Mouse (Mus musculus): ENCODE measurements around the gene Tmem144. TPM values are rescaled to one million over a fixed set of nuclear protein-coding genes. Genes with fewer than 3 reads are reported as not detected.

Gene Tmem144
- total and polyA plus RNA-seq, 2 experiments from 2014 or later = 1.9 to 2.4 TPM

GRCm38 (mm10) chr3:79897534-79898370, 45.2 kb upstream of the Tmem144 start:
- no peaks in the 10 kb centered on the region for H3K27me3 ChIP-seq (ENCODE audit: insufficient read depth, low read length)
- ATAC-seq (ENCODE audit: low FRiP score) = no peak
- no peaks in the 10 kb centered on the region for H3K9me3 ChIP-seq (ENCODE audit: low read length)
- H3K4me1 ChIP-seq (ENCODE audit: insufficient read depth, low read length) = peaks cover 6% of the 10 kb centered on the region; the same call in 1 of the 2 replicates
- no peak for TF ChIP-seq CTCF (IDR thresholded peaks at IDR 0.05)
- H3K27ac ChIP-seq (ENCODE audit: low read depth, low read length) = no peak overlapping the region
- no peaks in the 10 kb centered on the region for H3K36me3 ChIP-seq (ENCODE audit: insufficient read depth, low read length)
- no peak overlapping the region for H3K9ac ChIP-seq (replicated peaks; ENCODE audit: low read length, poor library complexity, severe bottlenecking)
- DNase-seq (ENCODE audit: low spot score) = peak; percentile 28
- H3K4me3 ChIP-seq (ENCODE audit: low read depth, low read length) = no peak overlapping the region
- H3K4me2 ChIP-seq (ENCODE audit: low read depth, low read length, poor library complexity, severe bottlenecking) = no peak overlapping the region
- 55% methylated on average over 13 of the region's 13 CpGs for WGBS

GRCm38 (mm10) chr3:79887966-79888365, 35.4 kb upstream of the Tmem144 start:
- DNase-seq (ENCODE audit: low spot score) (no peak), ATAC-seq (ENCODE audit: low FRiP score) (0 out of 2 replicates have a peak, but pooled peaks have one; percentile 23)
- 84% methylated on average over 2 of the region's 2 CpGs for WGBS
- Histone ChIP-seq H3K9me3 (ENCODE audit: low read length) (no peaks in the 10 kb centered on the region), H3K9ac (replicated peaks; ENCODE audit: low read length, poor library complexity, severe bottlenecking) (no peak overlapping the region), H3K4me1 (ENCODE audit: insufficient read depth, low read length) (no peaks in the 10 kb centered on the region; the same call in 1 of the 2 replicates), H3K4me3 (ENCODE audit: low read depth, low read length) (no peak overlapping the region), H3K27me3 (ENCODE audit: insufficient read depth, low read length) (no peaks in the 10 kb centered on the region), H3K4me2 (ENCODE audit: low read depth, low read length, poor library complexity, severe bottlenecking) (no peak overlapping the region), H3K36me3 (ENCODE audit: insufficient read depth, low read length) (no peaks in the 10 kb centered on the region), H3K27ac (ENCODE audit: low read depth, low read length) (no peak overlapping the region)
- no peak for TF ChIP-seq CTCF (IDR thresholded peaks at IDR 0.05)

GRCm38 (mm10) chr3:79887161-79887855, 34.7 kb upstream of the Tmem144 start:
- no peak for TF ChIP-seq CTCF (IDR thresholded peaks at IDR 0.05)
- no peaks in the 10 kb centered on the region for H3K9me3 ChIP-seq (ENCODE audit: low read length)
- no peaks in the 10 kb centered on the region; the same call in 1 of the 2 replicates for H3K4me1 ChIP-seq (ENCODE audit: insufficient read depth, low read length)
- H3K4me2 ChIP-seq (ENCODE audit: low read depth, low read length, poor library complexity, severe bottlenecking) = peak overlapping the region; percentile 4; the same call in 1 of the 2 replicates
- no peak overlapping the region for H3K4me3 ChIP-seq (ENCODE audit: low read depth, low read length)
- 36% methylated on average over 8 of the region's 8 CpGs for WGBS
- H3K27me3 ChIP-seq (ENCODE audit: insufficient read depth, low read length) = no peaks in the 10 kb centered on the region
- H3K9ac ChIP-seq (replicated peaks; ENCODE audit: low read length, poor library complexity, severe bottlenecking) = peak overlapping the region; percentile 8; the same call in 1 of the 2 replicates
- H3K36me3 ChIP-seq (ENCODE audit: insufficient read depth, low read length) = no peaks in the 10 kb centered on the region
- H3K27ac ChIP-seq (ENCODE audit: low read depth, low read length) = peak overlapping the region; percentile 59
- peak; percentile 66 for ATAC-seq (ENCODE audit: low FRiP score)
- peak; percentile 33 for DNase-seq (ENCODE audit: low spot score)

GRCm38 (mm10) chr3:79886357-79887091, 34.0 kb upstream of the Tmem144 start:
- no peak for ATAC-seq (ENCODE audit: low FRiP score)
- Histone ChIP-seq H3K4me3 (ENCODE audit: low read depth, low read length) (no peak overlapping the region), H3K27me3 (ENCODE audit: insufficient read depth, low read length) (no peaks in the 10 kb centered on the region), H3K4me1 (ENCODE audit: insufficient read depth, low read length) (no peaks in the 10 kb centered on the region; the same call in 1 of the 2 replicates), H3K27ac (ENCODE audit: low read depth, low read length) (peak overlapping the region; percentile 59), H3K9me3 (ENCODE audit: low read length) (no peaks in the 10 kb centered on the region), H3K4me2 (ENCODE audit: low read depth, low read length, poor library complexity, severe bottlenecking) (peak overlapping the region; percentile 4; the same call in 1 of the 2 replicates), H3K9ac (replicated peaks; ENCODE audit: low read length, poor library complexity, severe bottlenecking) (peak overlapping the region; percentile 8; the same call in 1 of the 2 replicates), H3K36me3 (ENCODE audit: insufficient read depth, low read length) (no peaks in the 10 kb centered on the region)
- peak; percentile 53 for TF ChIP-seq CTCF (IDR thresholded peaks at IDR 0.05)
- WGBS = 91% methylated on average over 23 of the region's 23 CpGs
- no peak for DNase-seq (ENCODE audit: low spot score)

GRCm38 (mm10) chr3:79885686-79886356, 33.2 kb upstream of the Tmem144 start:
- ATAC-seq (ENCODE audit: low FRiP score) = no peak
- TF ChIP-seq CTCF (IDR thresholded peaks at IDR 0.05) = no peak
- H3K27ac ChIP-seq (ENCODE audit: low read depth, low read length) = no peak overlapping the region

More at GRCm38 (mm10) chr3:79885686-79886356, 33.2 kb upstream of the Tmem144 start:
- WGBS = 80% methylated on average over 19 of the region's 19 CpGs
- no peak for DNase-seq (ENCODE audit: low spot score)
- no peaks in the 10 kb centered on the region for H3K36me3 ChIP-seq (ENCODE audit: insufficient read depth, low read length)
- no peaks in the 10 kb centered on the region; the same call in 1 of the 2 replicates for H3K4me1 ChIP-seq (ENCODE audit: insufficient read depth, low read length)
- H3K4me3 ChIP-seq (ENCODE audit: low read depth, low read length) = no peak overlapping the region
- H3K9ac ChIP-seq (replicated peaks; ENCODE audit: low read length, poor library complexity, severe bottlenecking) = no peak overlapping the region
- H3K4me2 ChIP-seq (ENCODE audit: low read depth, low read length, poor library complexity, severe bottlenecking) = no peak overlapping the region
- H3K27me3 ChIP-seq (ENCODE audit: insufficient read depth, low read length) = no peaks in the 10 kb centered on the region
- no peaks in the 10 kb centered on the region for H3K9me3 ChIP-seq (ENCODE audit: low read length)
